Mouse (Mus musculus): ENCODE results near the gene Serinc3.

DNA sequence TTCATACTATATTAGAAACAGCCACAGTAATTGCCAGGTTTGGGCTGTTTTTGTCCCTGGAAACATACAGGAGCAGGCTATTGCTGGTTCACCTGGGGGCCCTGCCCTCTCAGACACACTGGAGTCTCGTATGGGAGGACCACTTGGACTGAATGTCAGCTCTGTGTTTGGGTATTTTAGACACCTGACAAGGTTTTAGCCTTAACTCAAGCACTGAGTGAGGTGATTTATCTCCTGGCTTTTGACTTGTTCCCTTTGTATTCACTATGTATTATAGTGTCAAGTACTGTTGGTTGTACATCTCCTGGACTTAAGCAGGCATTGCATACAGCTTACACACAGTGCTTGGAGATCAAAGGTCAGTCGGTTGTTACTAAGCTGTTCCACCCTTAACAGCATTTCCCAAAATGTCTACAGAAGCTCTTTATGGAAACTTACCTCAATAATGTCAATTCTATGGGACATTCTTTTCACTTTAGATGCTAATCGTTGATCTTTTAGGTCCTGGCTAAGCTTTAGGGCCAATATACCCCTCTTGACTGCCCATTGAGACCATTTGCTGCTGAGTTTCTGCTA is 28.2 kb downstream of the Serinc3 start:
- TF ChIP-seq CTCF (IDR thresholded peaks at IDR 0.05; ENCODE audit: low read depth), result no peak
- TF ChIP-seq EP300 (IDR thresholded peaks at IDR 0.05; ENCODE audit: low read depth), result no peak
